Mouse (Mus musculus) hematopoietic multipotent progenitor cell, adult 10-12 weeks (in vitro differentiated cells): Measurements from ENCODE around the gene Clcn7. TPM values are rescaled to one million over a fixed set of nuclear protein-coding genes. Genes with fewer than 3 reads are reported as not detected.

Source experiments
- polyA plus RNA-seq: library from polyadenylated mRNA; stranded (reverse); fragments of >175 nt; gene quantifications from 2 replicates; pipeline ENCODE4 v1.2.3, GENCODE M21; 2012; ENCODE audit warnings: low replicate concordance

Clcn7 gene
- 26.3 and 36.9 TPM in 2 replicates for polyA plus RNA-seq

DNA sequence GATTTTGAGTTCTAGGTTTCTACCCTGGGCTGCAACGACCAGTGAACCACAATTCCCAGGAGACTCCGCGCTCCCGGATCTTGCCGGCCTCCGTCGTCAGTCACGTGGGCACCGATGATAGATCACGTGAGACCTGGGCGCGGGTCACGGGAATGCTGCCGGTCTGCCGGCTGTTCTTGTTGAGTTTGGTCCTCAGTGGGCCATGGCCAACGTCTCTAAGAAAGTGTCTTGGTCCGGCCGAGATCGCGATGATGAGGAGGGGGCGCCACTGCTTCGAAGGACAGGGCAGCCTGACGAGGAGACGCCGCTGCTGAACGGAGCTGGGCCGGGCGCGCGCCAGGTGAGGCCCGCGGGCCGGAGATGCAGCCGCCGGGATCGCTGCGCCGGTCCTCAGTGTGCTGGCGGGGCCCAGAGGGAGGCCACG is at the start of gene Clcn7:
Gene Clcn7, plus strand, starts transcription at position 117 of the 424 bp plus-strand sequence.

GRCm38 (mm10) chr17:25083444-25083931 is 49.7 kb upstream of the Clcn7 start, which contains the start of gene Tmem204:
TSS of gene Tmem204 (minus strand) at chr17:25083591.

DNA sequence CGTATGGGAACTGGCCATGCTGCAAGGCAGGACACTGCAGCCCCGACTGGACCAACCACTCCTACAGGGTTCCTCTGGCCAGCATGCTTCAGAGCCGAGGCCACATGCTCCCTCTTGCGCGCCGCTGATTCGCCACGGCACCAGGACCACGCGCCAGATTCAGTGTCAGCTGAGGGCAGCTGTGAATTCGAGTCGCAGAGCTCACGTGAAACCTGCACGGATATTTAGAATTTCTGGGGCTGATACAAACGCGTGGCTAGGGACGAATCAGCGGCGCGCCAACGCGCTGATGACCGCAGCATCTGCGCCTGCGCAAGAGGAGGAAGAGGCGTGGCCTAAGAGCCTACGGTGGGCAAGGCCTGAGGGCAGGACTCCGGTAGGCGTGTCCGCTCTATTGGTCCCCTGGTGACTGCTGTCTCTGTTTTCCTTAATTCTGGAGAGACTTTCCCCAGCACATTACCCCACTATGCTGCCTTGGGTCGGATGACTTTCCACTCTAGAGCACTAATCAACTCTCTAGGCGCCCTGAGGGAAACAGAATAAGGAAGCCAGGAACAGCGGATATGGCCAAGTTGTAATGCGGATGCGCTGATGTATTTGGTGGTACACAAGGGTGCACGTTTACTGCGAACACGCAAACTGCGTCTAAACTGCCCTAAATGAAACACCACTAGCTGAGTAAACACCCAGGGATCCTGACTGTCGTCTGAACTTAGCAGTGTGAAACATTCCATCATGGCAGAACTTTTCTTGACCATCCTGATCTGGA is 17.3 kb upstream of the Clcn7 start, which contains the start of gene Telo2:
Gene Telo2, minus strand, starts transcription at position 304 of the 769 bp plus-strand sequence.

GRCm38 (mm10) chr17:25120406-25120805 is 12.8 kb upstream of the Clcn7 start, which contains the start of gene Ptx4:
TSS of gene Ptx4 (plus strand) at chr17:25120760.

GRCm38 (mm10) chr17:25162161-25162560 is 29.0 kb downstream of the Clcn7 start, which contains the start of gene Ccdc154:
TSS of gene Ccdc154 (plus strand) at chr17:25162461.

GRCm38 (mm10) chr17:25175411-25175810 is 42.2 kb downstream of the Clcn7 start, which contains the start of gene Gm38655:
TSS of gene Gm38655 (minus strand) at chr17:25175471.

GRCm38 (mm10) chr17:25184129-25184691 is 51.0 kb downstream of the Clcn7 start, which contains the start of gene BC003965:
TSS of gene BC003965 (plus strand) at chr17:25184554.

GRCm38 (mm10) chr17:25188150-25189031 is 55.2 kb downstream of the Clcn7 start, which contains the start of gene Unkl:
TSS of gene Unkl (plus strand) at chr17:25188397.

Other genes with a start within 250 kb of the Clcn7 start
- gene Nubp2, start 247.0 kb upstream of the Clcn7 start, polyA plus RNA-seq = 10.4 and 58.7 TPM in 2 replicates
- gene Spsb3, start 246.7 kb upstream of the Clcn7 start, polyA plus RNA-seq = 44.2 and 49.9 TPM in 2 replicates
- 20.3 and 41.1 TPM in 2 replicates for gene Eme2, start 238.3 kb upstream of the Clcn7 start, polyA plus RNA-seq
- 40.1 and 50.8 TPM in 2 replicates for gene Mrps34, start 238.3 kb upstream of the Clcn7 start, polyA plus RNA-seq
- 19.9 and 39.7 TPM in 2 replicates for gene Nme3, start 236.9 kb upstream of the Clcn7 start, polyA plus RNA-seq
- gene Mapk8ip3, start 196.4 kb upstream of the Clcn7 start, polyA plus RNA-seq = 64.6 and 70.0 TPM in 2 replicates
- gene Jpt2, start 172.7 kb upstream of the Clcn7 start, polyA plus RNA-seq = 9.7 and 10.8 TPM in 2 replicates
- gene Cramp1l, start 117.6 kb upstream of the Clcn7 start, polyA plus RNA-seq = 13.8 and 42.6 TPM in 2 replicates
- 12.6 and 17.0 TPM in 2 replicates for gene Ift140, start 117.3 kb upstream of the Clcn7 start, polyA plus RNA-seq
- 0.62 TPM in 1 of 2 replicates, not detected in the other for gene Tmem204, start 49.8 kb upstream of the Clcn7 start, polyA plus RNA-seq
- gene Telo2, start 17.4 kb upstream of the Clcn7 start, polyA plus RNA-seq = 11.5 and 26.9 TPM in 2 replicates
- not detected in 2 replicates for gene Ptx4, start 12.6 kb upstream of the Clcn7 start, polyA plus RNA-seq
- not detected in 2 replicates for gene Ccdc154, start 29.1 kb downstream of the Clcn7 start, polyA plus RNA-seq
- gene Gm38655, start 42.1 kb downstream of the Clcn7 start, polyA plus RNA-seq = not detected in 2 replicates
- 19.1 and 36.7 TPM in 2 replicates for gene BC003965, start 51.2 kb downstream of the Clcn7 start, polyA plus RNA-seq
- gene Unkl, start 55.0 kb downstream of the Clcn7 start, polyA plus RNA-seq = 79.2 and 79.9 TPM in 2 replicates
- gene Gnptg, start 106.7 kb downstream of the Clcn7 start, polyA plus RNA-seq = 9.7 and 21.5 TPM in 2 replicates
- gene Tsr3, start 106.8 kb downstream of the Clcn7 start, polyA plus RNA-seq = 11.0 and 15.2 TPM in 2 replicates
- gene Baiap3, start 123.0 kb downstream of the Clcn7 start, polyA plus RNA-seq = 0.90 and 3.3 TPM in 2 replicates
- 203 and 276 TPM in 2 replicates for gene Ube2i, start 141.2 kb downstream of the Clcn7 start, polyA plus RNA-seq
- gene Prss34, start 165.0 kb downstream of the Clcn7 start, polyA plus RNA-seq = 1.8 and 2.7 TPM in 2 replicates
- not detected in 2 replicates for gene Prss28, start 175.3 kb downstream of the Clcn7 start, polyA plus RNA-seq
- 0.65 and 1.5 TPM in 2 replicates for gene Prss29, start 185.3 kb downstream of the Clcn7 start, polyA plus RNA-seq
- gene Tpsab1, start 212.2 kb downstream of the Clcn7 start, polyA plus RNA-seq = 0.87 and 3.6 TPM in 2 replicates
- gene Tpsb2, start 232.9 kb downstream of the Clcn7 start, polyA plus RNA-seq = 2.0 and 20.1 TPM in 2 replicates
- 0.21 TPM in 1 of 2 replicates, not detected in the other for gene Tpsg1, start 235.9 kb downstream of the Clcn7 start, polyA plus RNA-seq